Mouse (Mus musculus): ENCODE data around the gene Eda. TPM values are rescaled to one million over a fixed set of nuclear protein-coding genes. Genes with fewer than 3 reads are reported as not detected.

The Eda gene
- 2.2 and 3.0 TPM in 2 replicates for polyA plus RNA-seq (2012; rRNA removed)

DNA sequence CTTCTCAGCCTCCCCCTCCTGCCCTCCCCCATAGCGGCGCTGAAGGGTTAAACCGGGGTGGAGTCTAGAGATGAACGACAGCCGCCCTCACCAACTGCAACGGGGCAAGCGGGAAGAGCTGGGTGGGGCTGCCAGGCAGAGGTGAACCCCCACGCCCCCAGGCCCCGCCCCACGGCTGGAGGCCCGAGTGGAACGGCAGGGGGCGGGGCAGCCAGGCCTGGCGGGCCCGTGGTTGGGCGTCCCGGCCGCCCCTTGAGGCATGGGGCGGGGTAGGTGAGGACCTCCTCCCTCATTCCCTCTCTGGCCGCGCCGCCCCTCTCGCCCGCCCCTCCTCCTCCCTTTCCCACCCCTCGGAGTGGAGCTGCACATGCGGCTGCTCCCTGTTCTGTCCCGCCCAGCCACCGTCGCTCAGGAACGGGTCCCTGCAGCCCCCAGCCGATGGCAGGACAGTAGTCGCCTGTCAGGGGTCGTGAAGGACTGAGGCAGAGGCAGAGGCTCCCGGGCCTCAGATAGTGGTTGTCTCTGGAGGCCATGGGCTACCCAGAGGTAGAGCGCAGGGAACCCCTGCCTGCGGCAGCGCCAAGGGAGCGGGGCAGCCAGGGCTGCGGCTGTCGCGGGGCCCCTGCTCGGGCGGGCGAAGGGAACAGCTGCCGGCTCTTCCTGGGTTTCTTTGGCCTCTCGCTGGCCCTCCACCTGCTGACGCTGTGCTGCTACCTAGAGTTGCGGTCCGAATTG is at the start of gene Eda:
TSS of gene Eda (plus strand) at position 357 of the 735 bp plus-strand sequence.

GRCm38 (mm10) chrX:100428693-100429092 is 453.3 kb downstream of the Eda start, which contains the start of gene Otud6a:
TSS of gene Otud6a (plus strand) at chrX:100429013.

DNA sequence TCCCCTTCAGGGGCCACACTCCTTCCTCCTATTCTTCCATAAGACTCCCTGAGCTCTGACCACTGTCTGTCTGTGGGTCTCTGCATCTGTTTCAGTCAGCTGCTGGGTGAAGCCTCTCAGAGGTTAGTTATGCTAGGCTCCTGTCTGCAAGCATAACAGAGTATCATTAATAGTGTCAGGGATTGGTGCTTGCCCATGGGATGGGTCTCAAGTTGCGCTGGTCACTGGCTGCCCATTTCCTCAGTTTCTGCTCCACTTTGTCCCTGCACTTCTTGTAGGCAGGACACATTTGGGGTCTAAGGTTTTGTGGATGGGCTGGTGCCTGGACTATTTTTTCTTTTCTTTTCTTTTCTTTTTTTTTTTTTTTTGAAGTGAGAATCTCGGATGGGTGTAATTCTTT is 467.2 kb downstream of the Eda start, which contains the start of gene Awat2:
TSS of gene Awat2 (minus strand) at position 101 of the 400 bp plus-strand sequence.

Other genes with a start within 250 kb of the Eda start
- 2.2 and 3.5 TPM in 2 replicates for gene Tmem28, start 154.6 kb upstream of the Eda start, polyA plus RNA-seq (2012; rRNA removed)